Mouse (Mus musculus) layer of hippocampus, adult 8-10 months (tissue): Measurements from ENCODE around the gene Sis. TPM values are rescaled to one million over a fixed set of nuclear protein-coding genes. Genes with fewer than 3 reads are reported as not detected.

Experiments used
- DNase-seq, 2 experiments: peaks; one replicate each; pipeline ENCODE4 v3.0.0; 2022; ENCODE audit warnings: low spot score in 2 of 2
- total RNA-seq, 4 experiments: library from RNA; stranded (reverse); gene quantifications; 2 replicates each; pipeline ENCODE4 v1.2.4; 2022

The Sis gene
- under 1 TPM in 1 of 4 experiments, not detected in 3; 0.18 TPM for total RNA-seq

- no peak for DNase-seq
Measured at GRCm38 (mm10) chr3:72967675-72968074, at the start of gene Sis. Sis (minus strand) TSS chr3:72967863.

DNA sequence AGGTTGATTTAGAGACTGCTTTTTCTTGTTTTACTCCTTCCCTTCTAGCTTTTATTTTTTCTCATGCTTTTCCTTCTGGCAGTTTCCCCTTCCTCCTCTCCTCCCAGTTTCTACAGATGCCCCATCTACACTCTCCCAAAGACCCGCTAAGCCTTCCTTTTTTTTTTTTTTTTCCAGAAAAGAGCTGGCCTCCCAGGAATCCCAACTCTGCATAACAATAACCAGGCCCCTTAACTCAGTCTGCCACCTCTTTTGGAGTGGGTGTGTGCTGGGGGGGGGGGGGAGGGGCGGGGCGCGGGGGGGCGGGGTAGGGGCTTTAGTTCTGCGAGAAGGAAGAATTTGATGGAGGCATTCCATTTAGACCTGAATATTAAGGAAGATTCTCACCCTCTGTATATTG, 38.4 kb upstream of the Sis start:
- DNase-seq: no peak

DNA sequence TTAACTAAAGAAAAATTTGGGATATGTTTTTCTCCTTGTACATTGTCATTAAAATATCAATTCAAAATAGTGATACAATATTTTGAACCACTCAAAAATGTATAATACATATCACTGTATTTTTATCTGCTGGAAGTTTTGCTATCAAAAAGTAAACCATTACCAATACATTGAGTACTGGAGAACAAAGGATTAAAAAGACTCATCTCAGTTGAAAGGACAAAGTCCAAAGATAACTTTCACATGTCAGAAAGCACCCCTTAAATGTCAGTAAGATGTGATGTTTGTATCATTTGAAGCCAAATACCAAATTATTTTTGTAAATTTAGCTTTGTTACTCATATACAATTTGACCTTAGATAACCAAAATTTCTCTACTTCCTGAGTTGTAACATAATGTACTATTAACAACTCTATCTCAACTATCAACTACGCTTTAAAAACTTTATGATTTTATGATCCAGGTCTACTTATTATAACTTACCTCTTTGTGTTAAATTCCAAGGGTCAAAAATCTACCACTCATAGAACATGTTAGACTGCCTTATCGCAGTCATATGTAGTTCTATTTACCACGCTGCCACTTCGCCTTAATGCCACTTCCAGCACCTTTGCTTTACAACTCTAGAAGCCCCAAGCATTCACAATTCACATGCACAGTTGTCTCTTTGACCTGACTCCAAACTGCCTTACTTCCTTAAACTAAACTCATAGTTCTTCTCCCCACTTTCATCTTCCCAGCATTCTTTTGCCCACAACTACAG, 35.5 kb upstream of the Sis start:
- DNase-seq: no peak

DNA sequence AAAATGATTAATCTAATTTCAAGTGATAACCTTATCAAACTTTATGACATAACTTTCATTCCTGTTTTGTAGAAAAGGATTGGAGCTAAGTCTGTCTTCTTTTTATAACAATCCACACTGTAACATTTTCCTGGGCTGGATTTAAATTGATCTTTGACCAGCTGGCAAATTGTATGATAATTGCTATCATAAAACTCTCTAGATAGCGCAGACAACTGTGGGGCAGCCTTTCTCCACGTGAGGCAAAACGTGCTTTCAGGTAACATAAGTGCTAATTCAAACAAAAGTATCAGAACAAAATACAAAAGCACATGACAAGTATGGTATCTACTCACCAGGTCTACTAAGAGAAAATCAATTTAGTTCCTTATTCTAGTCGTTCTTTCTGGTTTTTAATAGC, 29.9 kb upstream of the Sis start:
- DNase-seq: no peak

- no peak for DNase-seq
Measured at GRCm38 (mm10) chr3:72990992-72991391, 23.3 kb upstream of the Sis start.

GRCm38 (mm10) chr3:72976602-72977001, 8.9 kb upstream of the Sis start:
- no peak for DNase-seq

DNA sequence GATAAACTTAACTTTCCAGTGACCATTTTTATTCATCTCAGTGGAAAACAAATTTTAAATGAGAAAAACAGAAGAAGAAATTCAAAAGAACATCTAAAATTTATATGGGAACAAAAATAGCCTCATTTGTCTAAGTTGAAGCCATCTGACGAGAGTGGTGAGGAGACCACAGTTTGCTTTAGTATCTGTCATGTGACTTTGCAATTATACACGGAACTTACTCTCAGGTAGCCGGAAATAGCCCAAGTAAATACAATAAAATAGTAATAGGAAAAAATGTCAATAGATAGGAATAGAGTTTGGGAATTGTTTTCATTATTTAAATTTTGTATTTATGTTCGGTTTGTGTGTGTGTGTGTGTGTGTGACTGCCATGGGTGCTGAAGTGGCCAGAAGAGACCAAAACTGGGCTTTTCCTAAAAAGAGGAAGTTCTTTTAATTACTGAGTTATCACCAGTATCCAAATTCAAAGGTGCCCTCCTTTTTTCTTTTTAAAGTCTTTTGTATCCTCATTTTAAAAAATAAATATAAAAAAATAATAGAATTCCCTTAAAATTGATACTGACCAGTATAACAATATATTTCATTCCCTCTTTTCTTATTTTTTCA, 48.6 kb downstream of the Sis start:
- DNase-seq: no peak

DNA sequence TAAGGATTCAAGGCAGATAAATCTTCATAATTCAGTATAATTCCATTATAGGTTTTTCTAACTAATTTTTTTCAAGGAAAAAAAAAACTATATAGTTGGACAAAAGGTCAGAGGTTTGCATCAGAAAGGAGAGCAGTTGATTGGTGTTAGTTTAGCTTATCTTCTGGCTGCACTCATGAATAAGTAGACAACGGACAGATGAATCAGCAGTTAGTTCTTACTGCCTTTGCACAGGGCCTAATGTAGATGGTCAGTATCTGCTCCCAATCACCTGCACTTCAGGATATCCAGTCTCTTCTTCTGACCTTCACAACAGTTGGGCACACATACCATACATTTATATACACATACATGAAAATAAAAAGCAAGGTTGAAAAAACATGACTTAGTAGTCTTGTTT, 85.2 kb downstream of the Sis start:
- DNase-seq: no peak

- DNase-seq: no peak
Measured at GRCm38 (mm10) chr3:72868141-72868540, 99.5 kb downstream of the Sis start.

- no peak for DNase-seq
Measured at GRCm38 (mm10) chr3:72858738-72859137, 108.9 kb downstream of the Sis start.

DNA sequence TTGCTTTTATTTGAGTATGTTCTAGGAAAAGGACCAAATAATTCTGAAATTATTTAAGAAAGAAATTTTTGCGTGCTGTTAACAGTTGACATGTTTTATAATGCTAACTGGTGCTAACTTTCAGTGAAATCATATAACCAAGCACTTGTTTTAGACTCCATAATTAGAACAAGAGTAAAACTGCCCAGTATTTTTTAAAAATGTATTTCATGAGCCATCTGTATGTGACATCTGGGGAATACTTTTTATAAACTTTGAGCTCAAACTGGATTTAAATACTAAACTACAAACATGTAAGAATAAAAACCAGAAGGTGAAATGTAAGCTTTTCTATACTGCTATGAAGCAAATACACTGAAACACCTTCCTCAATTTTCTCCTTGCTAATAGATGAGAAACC, 112.3 kb downstream of the Sis start:
- DNase-seq: no peak

DNA sequence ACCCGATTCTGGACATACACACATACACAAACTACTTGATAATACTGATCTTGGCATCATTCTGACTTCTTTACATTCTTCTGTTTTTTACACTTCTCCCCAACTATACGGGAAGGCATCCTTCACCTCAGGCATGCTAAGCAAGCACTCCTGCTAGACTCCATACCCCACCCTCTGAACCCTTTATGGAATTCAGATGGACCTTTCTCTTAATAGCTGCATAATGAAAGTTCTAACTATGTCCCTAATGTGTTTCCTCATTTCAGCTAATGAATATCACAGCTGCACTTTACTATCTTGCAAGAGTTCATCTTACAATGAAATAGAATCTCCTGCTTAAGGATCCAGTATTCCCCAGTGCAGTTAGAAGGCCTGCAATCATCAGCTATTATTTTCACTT, 127.0 kb downstream of the Sis start:
- DNase-seq: no peak

Other genes starting within 250 kb of the Sis start
- gene Slitrk3, start 89.9 kb upstream of the Sis start, total RNA-seq: 10 to 100 TPM; 80.8 to 94.0 (median 87.9) TPM